Mouse (Mus musculus) lung, embryonic 16.5 days (tissue): Measurements from ENCODE around the gene Slc44a3. TPM values are rescaled to one million over a fixed set of nuclear protein-coding genes. Genes with fewer than 3 reads are reported as not detected.
A peak's percentile ranks its signal among the peaks of the same experiment; 100 is the strongest.

Experiments used
- ATAC-seq: fragments of 200-750 bp; cut with Nextera tagmentation; 2 replicates; pipeline ENCODE4 v1.8.0; 2017; ENCODE audit warnings: low read depth, mild to moderate bottlenecking, moderate library complexity
- H3K27ac ChIP-seq: fragments of 300-500 bp; sonication (generic); 2 replicates; pipeline ENCODE4 v1.5.1; 2014; ENCODE audit warnings: mild to moderate bottlenecking, control low read depth, low read length
- H3K27me3 ChIP-seq: fragments of 300-500 bp; sonication (generic); 2 replicates; pipeline ENCODE4 v1.6.1; 2014; ENCODE audit warnings: low read depth, low read length, mixed read lengths; ENCODE audit not compliant: control insufficient read depth, insufficient read depth
- H3K36me3 ChIP-seq: fragments of 300-500 bp; sonication (generic); 2 replicates; pipeline ENCODE4 v1.6.1; 2014; ENCODE audit warnings: low read length; ENCODE audit not compliant: control insufficient read depth, insufficient read depth
- H3K4me1 ChIP-seq: fragments of 300-500 bp; sonication (generic); replicated peaks from 2 replicates; pipeline ENCODE4 v1.6.1; 2014; ENCODE audit warnings: low read length, mixed read lengths; ENCODE audit not compliant: control insufficient read depth, insufficient read depth
- H3K4me2 ChIP-seq: fragments of 300-500 bp; sonication (generic); 2 replicates; pipeline ENCODE4 v1.6.1; 2014; ENCODE audit warnings: low read depth, low read length, control low read depth
- H3K4me3 ChIP-seq: fragments of 300-500 bp; sonication (generic); 2 replicates; pipeline ENCODE4 v1.5.1; 2014; ENCODE audit warnings: mild to moderate bottlenecking, low read length, control low read depth
- H3K9ac ChIP-seq: fragments of 300-500 bp; sonication (generic); 2 replicates; pipeline ENCODE4 v1.6.1; 2014; ENCODE audit warnings: low read length, control low read depth
- H3K9me3 ChIP-seq: fragments of 300-500 bp; sonication (generic); 2 replicates; pipeline ENCODE4 v1.6.1; 2016; ENCODE audit warnings: low read length; ENCODE audit not compliant: control insufficient read depth
- WGBS: fragments of 180-500 bp; shearing (Covaris S2); extraction: QIAGEN DNeasy Blood & Tissue Kit; methylation state at CpG from one replicate; pipeline ENCODE4 v1.1.7; 2014; 5-methylcytosine and 5-hydroxymethylcytosine counted together
- polyA plus RNA-seq: library from polyadenylated mRNA; unstranded; fragments of >200 nt; fragmentation: Nextera tagmentation; extraction: Ambion mirVana; gene quantifications from 2 replicates; pipeline ENCODE4 v1.2.1, GENCODE M21; 2015

The Slc44a3 gene
- polyA plus RNA-seq, 1 experiment from 2014 or later: 24.4 TPM

GRCm38 (mm10) chr3:121571491-121571890 lies 39.3 kb upstream of the Slc44a3 start:
- ATAC-seq: no peak
- Histone ChIP-seq H3K36me3 (no peaks in the 10 kb centered on the region), H3K27ac (no peak overlapping the region), H3K4me1 (peaks cover 7% of the 10 kb centered on the region; the same call in 1 of the 2 replicates), H3K9ac (no peak overlapping the region), H3K4me2 (no peak overlapping the region), H3K4me3 (no peak overlapping the region), H3K27me3 (no peaks in the 10 kb centered on the region), H3K9me3 (no peaks in the 10 kb centered on the region)
- 81% methylated on average over 4 of the region's 4 CpGs for WGBS

DNA sequence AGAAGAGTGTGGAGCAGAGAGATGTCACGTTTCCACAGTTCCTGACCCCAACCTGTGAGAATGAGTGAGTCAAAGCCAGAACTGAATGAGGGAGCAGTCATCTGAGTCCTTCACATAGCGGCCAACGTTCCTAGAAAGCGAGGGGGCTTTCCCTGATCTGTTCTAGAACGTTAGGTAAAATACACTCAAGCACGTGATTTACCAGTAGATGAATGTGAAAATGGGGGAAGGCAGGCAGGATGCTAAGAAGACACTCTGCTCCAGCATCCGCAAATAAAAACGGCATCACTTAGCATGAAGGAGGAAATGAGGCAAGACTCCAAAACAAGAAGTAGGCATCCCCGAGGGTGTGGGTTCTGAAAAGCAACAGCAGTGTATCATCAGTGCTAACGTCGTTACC lies 38.4 kb upstream of the Slc44a3 start:
- Histone ChIP-seq H3K27me3 (no peaks in the 10 kb centered on the region), H3K36me3 (no peaks in the 10 kb centered on the region), H3K4me3 (no peak overlapping the region), H3K9ac (no peak overlapping the region), H3K9me3 (no peaks in the 10 kb centered on the region), H3K4me1 (peaks cover 4% of the 10 kb centered on the region; the same call in 1 of the 2 replicates), H3K4me2 (no peak overlapping the region), H3K27ac (no peak overlapping the region)
- 84% methylated on average over 11 of the region's 11 CpGs for WGBS
- no peak for ATAC-seq

DNA sequence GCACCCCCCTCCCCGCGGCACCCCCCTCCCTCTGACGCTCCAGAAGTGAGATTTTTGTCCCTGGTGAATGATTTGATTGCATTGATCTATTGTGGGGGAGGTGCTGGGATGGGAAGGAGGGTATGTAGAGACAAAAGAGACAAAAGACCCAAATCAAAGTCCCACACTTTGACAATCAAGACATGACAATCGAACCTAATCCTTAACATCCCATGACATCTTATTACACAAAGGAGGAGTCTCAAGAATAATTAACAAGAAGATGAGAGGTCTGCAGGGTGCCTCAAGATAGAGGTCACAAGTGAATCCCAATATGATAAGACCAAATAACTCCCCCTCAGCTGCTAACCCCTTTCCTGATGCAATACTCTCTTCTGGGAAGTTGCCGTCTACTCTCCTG lies 37.6 kb upstream of the Slc44a3 start:
- Histone ChIP-seq H3K9ac (no peak overlapping the region), H3K4me3 (no peak overlapping the region), H3K4me1 (peaks cover 4% of the 10 kb centered on the region; the same call in 1 of the 2 replicates), H3K36me3 (no peaks in the 10 kb centered on the region), H3K9me3 (no peaks in the 10 kb centered on the region), H3K27me3 (no peaks in the 10 kb centered on the region), H3K27ac (no peak overlapping the region), H3K4me2 (no peak overlapping the region)
- WGBS: 81% methylated on average over 4 of the region's 5 CpGs
- no peak for ATAC-seq

DNA sequence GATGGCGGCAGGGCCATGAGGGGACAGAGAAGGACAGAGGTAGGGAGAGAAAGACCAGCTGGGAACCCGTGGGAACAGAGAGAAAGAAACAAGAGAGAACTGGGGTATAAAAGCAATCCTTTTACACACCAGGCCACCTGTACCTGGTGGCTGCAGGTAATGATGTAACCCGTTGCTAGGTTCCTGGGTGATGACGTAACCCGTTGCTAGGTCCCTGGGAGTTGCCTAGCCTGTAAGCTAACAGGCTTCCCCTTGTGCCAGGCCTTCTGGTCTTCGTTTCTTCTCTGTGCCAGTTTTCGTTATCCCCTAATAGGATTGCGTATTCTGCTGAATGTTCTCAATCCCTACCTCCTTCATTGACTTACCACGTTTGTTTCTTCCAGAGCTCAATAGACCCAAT lies 36.8 kb upstream of the Slc44a3 start:
- no peak for ATAC-seq
- Histone ChIP-seq H3K9me3 (no peaks in the 10 kb centered on the region), H3K36me3 (no peaks in the 10 kb centered on the region), H3K4me2 (no peak overlapping the region), H3K4me1 (peaks cover 3% of the 10 kb centered on the region; the same call in 1 of the 2 replicates), H3K9ac (no peak overlapping the region), H3K4me3 (no peak overlapping the region), H3K27me3 (no peaks in the 10 kb centered on the region), H3K27ac (no peak overlapping the region)
- WGBS: 87% methylated on average over 9 of the region's 9 CpGs

GRCm38 (mm10) chr3:121567904-121568303 lies 35.7 kb upstream of the Slc44a3 start:
- Histone ChIP-seq H3K27me3 (no peaks in the 10 kb centered on the region), H3K4me3 (no peak overlapping the region), H3K36me3 (no peaks in the 10 kb centered on the region), H3K9ac (no peak overlapping the region), H3K9me3 (no peaks in the 10 kb centered on the region), H3K4me2 (no peak overlapping the region), H3K4me1 (no peaks in the 10 kb centered on the region), H3K27ac (no peak overlapping the region)
- no peak for ATAC-seq
- WGBS: 82% methylated on average over 9 of the region's 9 CpGs

DNA sequence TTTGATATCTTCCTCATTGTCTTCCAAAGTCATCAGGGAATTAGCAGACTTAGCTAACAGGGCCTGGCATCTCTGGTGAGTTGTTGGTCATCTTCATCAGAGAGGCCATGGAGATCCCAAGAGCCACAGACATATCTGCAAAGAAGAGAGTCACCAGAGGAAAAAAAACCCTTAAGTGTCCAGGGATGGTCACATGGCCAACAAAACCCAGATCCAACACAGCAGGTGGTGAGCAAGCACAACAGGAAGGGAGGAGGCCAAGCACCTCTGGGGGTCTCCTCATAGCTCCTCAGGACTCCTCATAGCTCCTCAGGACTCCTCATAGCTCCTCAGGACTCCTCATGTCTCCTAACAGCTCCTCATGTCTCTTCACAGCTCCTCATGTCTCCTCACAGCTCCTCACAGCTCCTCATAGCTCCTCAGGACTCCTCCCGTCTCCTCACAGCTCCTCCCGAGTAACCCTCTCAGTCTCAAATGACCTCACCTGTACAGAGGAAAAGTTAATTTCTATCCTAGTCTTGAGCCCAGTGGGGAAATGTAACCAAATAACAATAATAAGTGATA lies 35.2 kb upstream of the Slc44a3 start:
- no peak overlapping the region for H3K9ac ChIP-seq
- no peaks in the 10 kb centered on the region for H3K9me3 ChIP-seq
- H3K27me3 ChIP-seq: no peaks in the 10 kb centered on the region
- H3K4me2 ChIP-seq: no peak overlapping the region
- no peak for ATAC-seq
- H3K36me3 ChIP-seq: no peaks in the 10 kb centered on the region
- no peaks in the 10 kb centered on the region for H3K4me1 ChIP-seq
- H3K4me3 ChIP-seq: no peak overlapping the region
- H3K27ac ChIP-seq: no peak overlapping the region
- WGBS: 63% methylated on average over 2 of the region's 2 CpGs

DNA sequence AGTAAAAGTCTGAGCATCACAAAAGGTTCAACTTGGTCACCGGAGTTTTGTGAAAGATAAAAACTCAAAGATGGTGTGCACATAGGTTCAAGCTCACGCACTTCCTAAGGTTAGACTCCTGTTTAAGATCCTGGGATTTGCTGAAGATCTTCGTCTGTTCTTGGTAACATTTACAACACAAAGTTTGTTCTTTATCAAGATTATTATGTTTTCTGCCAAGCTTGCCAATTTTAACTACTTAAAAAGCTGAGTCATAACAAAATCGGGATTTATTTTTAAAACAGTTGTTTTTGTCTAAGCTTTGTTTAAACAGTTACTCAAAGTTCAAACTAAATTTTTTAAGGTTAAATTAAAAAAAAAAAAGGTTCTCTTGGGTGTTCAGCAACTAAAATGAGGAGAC lies 34.7 kb upstream of the Slc44a3 start:
- no peak overlapping the region for H3K4me3 ChIP-seq
- H3K36me3 ChIP-seq: no peaks in the 10 kb centered on the region
- ATAC-seq: no peak
- no peaks in the 10 kb centered on the region for H3K27me3 ChIP-seq
- H3K9ac ChIP-seq: no peak overlapping the region
- no peaks in the 10 kb centered on the region for H3K9me3 ChIP-seq
- no peaks in the 10 kb centered on the region for H3K4me1 ChIP-seq
- no peak overlapping the region for H3K4me2 ChIP-seq
- WGBS: 66% methylated on average over 4 of the region's 4 CpGs
- no peak overlapping the region for H3K27ac ChIP-seq

- peak; percentile 1; the same call in 1 of the 2 replicates for ATAC-seq
- Histone ChIP-seq H3K9ac (no peak overlapping the region), H3K4me1 (peaks cover 5% of the 10 kb centered on the region; the same call in 1 of the 2 replicates), H3K4me3 (no peak overlapping the region), H3K36me3 (no peaks in the 10 kb centered on the region), H3K27me3 (no peaks in the 10 kb centered on the region), H3K4me2 (no peak overlapping the region), H3K9me3 (no peaks in the 10 kb centered on the region), H3K27ac (peak overlapping the region; percentile 97; the same call in 1 of the 2 replicates)
- 46% methylated on average over 3 of the region's 3 CpGs for WGBS
Measured at GRCm38 (mm10) chr3:121561803-121562202, 29.6 kb upstream of the Slc44a3 start.

- peaks cover 10% of the 10 kb centered on the region; the same call in 1 of the 2 replicates for H3K4me1 ChIP-seq
- peak overlapping the region; percentile 26; the same call in 1 of the 2 replicates for H3K4me2 ChIP-seq
- no peaks in the 10 kb centered on the region for H3K9me3 ChIP-seq
- H3K27me3 ChIP-seq: no peaks in the 10 kb centered on the region
- H3K9ac ChIP-seq: peak overlapping the region; percentile 39
- ATAC-seq: peak; percentile 59
- H3K4me3 ChIP-seq: no peak overlapping the region
- H3K36me3 ChIP-seq: no peaks in the 10 kb centered on the region
- peak overlapping the region; percentile 97 for H3K27ac ChIP-seq
- WGBS: 56% methylated on average over 14 of the region's 14 CpGs
Measured at GRCm38 (mm10) chr3:121560115-121560865, 28.1 kb upstream of the Slc44a3 start.
